Mouse (Mus musculus) cerebellum, adult (tissue): Measurements from ENCODE around the gene Rcc1.
"Not testable (repeated sequence)": the region's sequence is repeated elsewhere in the genome, so short reads cannot be mapped to it uniquely, and the experiment has no call there.

Source experiments
- ATAC-seq: cut with Nextera tagmentation; 2 replicates; pipeline ENCODE4 v1.9.2; 2017; ENCODE audit warnings: mild to moderate bottlenecking, moderate library complexity, mixed read lengths; ENCODE audit not compliant: insufficient number of reproducible peaks, low FRiP score, low TSS enrichment

Gene Rcc1

GRCm38 (mm10) chr4:132328391-132328982, 24.9 kb downstream of the Rcc1 start:
- no peak for ATAC-seq

GRCm38 (mm10) chr4:132326481-132326880, 26.9 kb downstream of the Rcc1 start:
- no peak for ATAC-seq

- no peak for ATAC-seq
Observed at GRCm38 (mm10) chr4:132315711-132316110, 37.7 kb downstream of the Rcc1 start.

DNA sequence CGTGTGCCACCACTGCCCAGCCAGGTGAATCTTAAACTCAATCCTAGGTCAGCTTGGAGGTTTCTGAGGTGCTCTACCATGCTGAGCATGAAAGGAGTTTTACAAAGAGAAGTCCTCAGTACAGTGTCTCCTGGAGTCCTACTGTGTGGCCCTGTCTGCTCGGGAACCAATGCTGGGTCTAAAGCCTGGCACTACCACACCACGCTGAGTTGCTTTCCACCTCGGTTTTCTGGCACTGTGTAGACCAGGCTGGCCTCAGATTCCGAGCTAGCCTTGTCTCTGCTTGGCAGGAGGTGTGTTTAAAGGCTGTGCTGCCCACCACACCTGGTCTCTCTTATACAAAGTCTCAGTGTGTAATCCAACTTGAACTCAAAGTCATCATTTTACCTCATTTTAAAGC, 40.8 kb downstream of the Rcc1 start:
- ATAC-seq = no peak

- ATAC-seq = no peak
Observed at GRCm38 (mm10) chr4:132311801-132312200, 41.6 kb downstream of the Rcc1 start.

DNA sequence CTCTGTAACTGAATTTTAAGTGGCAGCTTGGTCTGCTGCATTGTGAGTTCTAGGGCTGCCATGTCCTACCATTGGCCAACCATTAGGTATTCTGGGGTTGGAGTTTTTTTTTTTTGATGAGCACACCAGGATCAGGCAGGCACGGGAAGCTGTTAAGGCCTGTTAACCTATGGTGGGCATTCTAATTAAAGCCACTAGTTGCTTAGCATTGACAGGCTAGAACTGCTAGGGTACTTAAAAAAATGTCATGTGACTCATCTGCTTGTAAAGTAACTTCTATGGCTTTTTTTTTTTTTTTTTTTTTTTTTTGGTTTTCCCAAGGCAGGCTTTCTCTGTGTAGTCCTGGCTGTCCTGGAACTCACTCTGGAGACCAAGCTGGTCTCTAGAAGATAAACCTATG, 42.2 kb downstream of the Rcc1 start:
- no peak for ATAC-seq

GRCm38 (mm10) chr4:132309849-132310472, 43.4 kb downstream of the Rcc1 start:
- ATAC-seq = no peak

GRCm38 (mm10) chr4:132309140-132309848, 44.1 kb downstream of the Rcc1 start:
- ATAC-seq = no peak

DNA sequence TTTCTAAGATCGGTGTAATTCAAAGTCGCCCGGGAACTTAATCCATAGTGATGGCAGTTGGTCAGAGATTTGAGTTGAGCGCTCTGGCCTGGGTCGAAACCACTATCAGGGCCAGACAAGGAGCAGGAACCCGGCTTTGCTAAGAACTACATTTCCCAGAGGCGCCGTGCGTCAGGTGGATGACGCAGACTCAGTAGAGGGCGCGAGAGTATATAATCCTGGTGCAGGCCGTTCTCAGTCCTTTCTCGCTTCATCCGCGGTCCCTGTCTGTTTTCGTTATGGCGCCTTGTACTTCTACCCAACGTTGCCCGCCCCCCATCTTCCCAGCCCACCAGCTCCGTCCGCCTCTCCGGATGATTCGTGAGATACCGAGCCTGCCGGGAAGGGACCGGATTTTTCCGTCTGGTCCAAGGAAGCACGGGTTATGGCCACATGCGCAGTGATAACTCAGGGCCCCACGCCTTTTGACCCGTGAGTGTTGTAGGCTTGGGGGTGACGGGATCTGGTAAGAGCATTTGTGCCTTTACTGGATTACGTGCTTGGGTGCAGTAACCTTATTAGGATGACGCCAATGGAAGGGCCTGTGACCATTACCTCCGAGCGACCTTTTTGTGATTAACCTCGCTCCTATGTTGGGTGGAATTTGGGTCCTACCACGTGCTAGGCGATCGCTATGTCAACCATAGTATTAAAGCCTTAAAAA, 44.8 kb downstream of the Rcc1 start:
- peak; percentile 99 for ATAC-seq

DNA sequence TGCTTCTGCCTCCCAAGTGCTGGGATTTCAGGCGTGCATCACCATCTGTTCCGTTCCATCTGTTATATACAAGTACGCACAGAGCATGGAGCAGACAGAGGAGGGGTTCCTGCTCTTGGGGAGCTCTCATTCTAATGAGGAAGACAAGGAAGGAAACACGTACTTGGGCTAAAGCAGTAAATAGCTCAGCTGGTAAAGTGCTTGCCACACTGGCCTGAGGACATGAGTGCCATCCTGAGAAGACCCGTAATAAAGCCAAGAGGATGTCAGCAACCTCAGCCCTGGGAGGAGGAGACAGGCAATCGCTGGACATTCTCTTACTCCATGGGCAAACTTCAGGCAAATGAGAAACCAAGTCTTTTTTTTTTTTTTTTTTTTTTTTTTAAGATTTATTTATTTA, 47.4 kb downstream of the Rcc1 start:
- no peak for ATAC-seq

GRCm38 (mm10) chr4:132305276-132305675, 48.1 kb downstream of the Rcc1 start:
- ATAC-seq = no peak

DNA sequence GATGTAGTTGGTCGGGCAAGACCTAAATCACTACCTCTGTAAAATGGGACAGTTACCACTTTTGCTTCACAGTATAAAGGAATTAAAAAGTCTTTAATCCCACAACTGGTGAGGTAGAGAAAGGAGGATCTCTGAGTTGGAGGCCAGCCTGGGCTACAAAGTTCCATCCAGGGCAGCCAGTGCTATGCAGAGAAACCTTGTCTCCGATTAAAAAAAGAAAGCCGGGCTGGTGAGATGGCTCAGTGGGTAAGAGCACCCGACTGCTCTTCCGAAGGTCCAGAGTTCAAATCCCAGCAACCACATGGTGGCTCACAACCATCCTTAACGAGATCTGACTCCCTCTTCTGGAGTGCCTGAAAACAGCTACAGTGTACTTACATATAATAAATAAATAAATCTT, 49.9 kb downstream of the Rcc1 start:
- not testable (repeated sequence) for ATAC-seq

- no peak for ATAC-seq
Observed at GRCm38 (mm10) chr4:132302939-132303479, 50.4 kb downstream of the Rcc1 start, which contains the start of gene Rab42. Rab42 (minus strand) TSS chr4:132303385.

DNA sequence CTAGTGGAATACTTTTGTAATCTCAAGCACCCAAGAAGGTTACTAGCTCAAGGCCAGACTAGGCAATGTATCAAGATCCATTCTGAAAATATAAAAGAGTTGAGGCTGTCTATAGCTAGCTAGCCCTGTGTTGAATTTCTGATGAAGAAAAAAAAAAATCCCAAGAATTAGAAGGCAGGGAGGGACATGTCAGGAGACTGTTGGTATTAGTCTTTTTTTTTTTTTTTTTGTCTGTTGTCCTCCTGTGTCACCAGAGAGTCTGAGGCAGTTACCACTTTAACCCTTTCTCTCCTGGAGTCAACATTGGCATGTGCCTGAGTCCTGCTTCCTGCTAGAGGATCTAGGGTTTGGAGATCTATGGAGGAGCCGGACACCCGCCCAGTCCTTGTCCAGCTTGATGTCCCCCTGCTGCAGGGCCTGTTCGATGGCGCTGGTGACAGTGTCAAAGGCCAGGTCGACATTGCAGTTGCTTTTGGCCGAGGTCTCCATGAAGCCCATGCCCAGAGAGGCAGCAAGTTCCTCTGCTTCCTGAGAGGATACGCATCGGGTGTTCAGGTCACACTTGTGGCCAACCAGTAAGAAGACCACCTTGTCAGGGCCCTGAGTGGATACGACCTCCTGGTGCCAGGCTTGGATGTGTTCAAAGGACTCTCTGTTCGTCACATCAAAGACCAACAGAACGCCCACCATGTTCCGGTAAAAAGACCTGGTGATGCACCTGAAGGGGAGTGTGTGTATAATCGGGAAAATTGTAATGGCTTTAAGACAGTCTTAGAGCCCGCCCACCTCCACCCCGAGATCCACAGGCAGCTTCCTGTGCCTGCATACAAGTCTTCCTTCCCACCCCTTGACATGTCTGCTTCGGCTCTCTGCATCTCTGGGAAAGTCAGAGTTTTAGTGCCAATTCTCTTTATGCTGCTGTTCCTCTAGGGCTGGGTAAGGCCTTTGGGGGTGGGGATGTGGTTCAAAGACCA, 51.2 kb downstream of the Rcc1 start:
- ATAC-seq = no peak

DNA sequence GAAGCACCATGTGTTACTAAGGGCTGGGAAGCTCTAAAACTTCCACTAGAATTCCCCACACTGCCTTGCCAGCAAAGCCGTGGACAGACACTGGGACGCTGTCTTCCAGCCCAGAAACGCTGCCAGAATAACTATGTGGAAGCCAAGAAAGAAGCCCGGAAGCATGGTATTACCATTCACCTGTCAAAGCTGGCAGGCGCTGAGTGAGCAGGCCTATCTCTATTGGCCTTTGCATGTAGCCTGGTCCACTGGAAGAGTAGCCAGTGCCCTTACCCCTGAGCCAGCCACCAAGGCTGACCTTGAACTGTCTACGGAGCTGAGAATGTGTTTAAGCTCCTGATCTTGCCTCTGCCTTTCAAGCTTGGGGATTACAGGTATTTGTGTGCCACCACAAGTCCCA, 51.9 kb downstream of the Rcc1 start:
- ATAC-seq = no peak

DNA sequence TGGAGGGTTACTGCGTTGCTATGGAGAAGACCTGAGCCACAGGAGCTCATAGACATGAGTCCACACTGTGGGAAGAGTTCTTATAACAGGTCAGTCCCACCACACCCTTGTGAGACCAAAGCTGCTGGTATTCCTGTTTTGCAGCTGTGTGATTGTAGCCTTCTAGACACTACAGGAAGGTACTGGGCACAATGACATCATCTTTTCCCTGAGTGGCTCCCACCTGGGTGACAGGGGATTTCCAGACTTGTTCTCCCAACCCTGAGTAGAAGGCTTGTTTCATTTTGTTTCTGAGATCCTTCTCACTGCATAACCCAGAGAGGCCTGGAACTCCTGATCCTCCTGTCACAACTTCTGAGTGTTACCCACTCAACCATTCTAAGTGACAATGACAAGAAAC, 53.6 kb downstream of the Rcc1 start:
- no peak for ATAC-seq

DNA sequence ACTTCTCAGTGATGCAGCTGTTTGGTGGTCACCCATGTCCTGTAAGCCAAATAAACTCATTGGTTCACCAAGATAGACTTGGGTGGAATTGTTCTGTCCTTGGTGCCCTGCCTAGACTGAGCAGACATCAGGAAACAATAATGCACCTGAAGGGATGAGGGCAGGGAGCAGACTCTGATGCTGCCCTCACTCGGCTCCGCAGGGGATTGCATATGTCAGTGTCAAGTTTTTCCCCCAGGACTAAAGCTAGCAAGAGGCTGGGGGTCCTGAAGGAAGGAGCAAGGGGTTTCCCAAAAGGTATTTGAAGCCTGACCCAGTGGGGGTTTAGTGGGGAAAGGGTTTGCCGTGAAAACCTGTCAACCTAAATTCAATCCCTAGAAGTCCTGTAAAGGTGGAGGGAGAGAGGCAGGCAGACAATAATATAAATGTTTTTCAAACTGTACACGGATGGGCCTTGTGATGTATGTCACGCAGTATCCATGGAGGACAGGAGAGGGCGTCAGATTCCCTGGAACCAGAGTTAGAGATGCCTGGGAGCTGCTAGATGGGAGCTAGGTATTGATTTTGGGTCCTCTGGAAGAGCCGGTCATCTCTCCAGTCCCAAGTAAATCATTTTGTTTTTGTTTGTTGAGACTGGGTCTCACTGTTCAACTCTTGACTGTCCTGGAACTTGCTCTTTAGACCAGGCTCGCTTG, 57.6 kb downstream of the Rcc1 start:
- ATAC-seq = no peak

GRCm38 (mm10) chr4:132293682-132294240, 59.6 kb downstream of the Rcc1 start:
- ATAC-seq = no peak

- no peak for ATAC-seq
Observed at GRCm38 (mm10) chr4:132292988-132293387, 60.4 kb downstream of the Rcc1 start.
